Mouse (Mus musculus) hindbrain, embryonic 12.5 days (tissue): ENCODE results near the gene Ntm. TPM values are rescaled to one million over a fixed set of nuclear protein-coding genes. Genes with fewer than 3 reads are reported as not detected.

Experiments used
- ATAC-seq: fragments of 200-750 bp; cut with Nextera tagmentation; 2 replicates; pipeline ENCODE4 v1.8.0; 2017; ENCODE audit warnings: moderate TSS enrichment; ENCODE audit not compliant: low FRiP score
- H3K27ac ChIP-seq: fragments of 300-500 bp; sonication (generic); 2 replicates; pipeline ENCODE4 v1.5.1; 2016; ENCODE audit warnings: mild to moderate bottlenecking
- H3K27me3 ChIP-seq: fragments of 300-500 bp; sonication (generic); 2 replicates; pipeline ENCODE4 v1.6.1; 2016; ENCODE audit warnings: mild to moderate bottlenecking
- H3K36me3 ChIP-seq: fragments of 300-500 bp; sonication (generic); 2 replicates; pipeline ENCODE4 v1.6.1; 2016; ENCODE audit warnings: mild to moderate bottlenecking
- H3K4me1 ChIP-seq: fragments of 300-500 bp; sonication (generic); 2 replicates; pipeline ENCODE4 v1.6.1; 2016
- H3K4me2 ChIP-seq: fragments of 300-500 bp; sonication (generic); replicated peaks from 2 replicates; pipeline ENCODE4 v1.6.1; 2016; ENCODE audit warnings: mild to moderate bottlenecking
- H3K4me3 ChIP-seq: fragments of 300-500 bp; sonication (generic); 2 replicates; pipeline ENCODE4 v1.5.1; 2016; ENCODE audit warnings: mild to moderate bottlenecking
- H3K9ac ChIP-seq: fragments of 300-500 bp; sonication (generic); 2 replicates; pipeline ENCODE4 v1.6.1; 2016; ENCODE audit warnings: mild to moderate bottlenecking, moderate library complexity
- H3K9me3 ChIP-seq: fragments of 300-500 bp; sonication (generic); replicated peaks from 2 replicates; pipeline ENCODE4 v1.6.1; 2016; ENCODE audit warnings: mild to moderate bottlenecking
- WGBS: fragments of 180-500 bp; shearing (Covaris S2); methylation state at CpG from one replicate; pipeline ENCODE4 v1.1.7; 2016; 5-methylcytosine and 5-hydroxymethylcytosine counted together
- polyA plus RNA-seq: library from polyadenylated mRNA; unstranded; fragments of >200 nt; fragmentation: Nextera tagmentation; extraction: Ambion mirVana; gene quantifications from 2 replicates; pipeline ENCODE4 v1.2.1, GENCODE M21; 2016

Gene Ntm
- polyA plus RNA-seq, 1 experiment from 2014 or later = 61.3 TPM

DNA sequence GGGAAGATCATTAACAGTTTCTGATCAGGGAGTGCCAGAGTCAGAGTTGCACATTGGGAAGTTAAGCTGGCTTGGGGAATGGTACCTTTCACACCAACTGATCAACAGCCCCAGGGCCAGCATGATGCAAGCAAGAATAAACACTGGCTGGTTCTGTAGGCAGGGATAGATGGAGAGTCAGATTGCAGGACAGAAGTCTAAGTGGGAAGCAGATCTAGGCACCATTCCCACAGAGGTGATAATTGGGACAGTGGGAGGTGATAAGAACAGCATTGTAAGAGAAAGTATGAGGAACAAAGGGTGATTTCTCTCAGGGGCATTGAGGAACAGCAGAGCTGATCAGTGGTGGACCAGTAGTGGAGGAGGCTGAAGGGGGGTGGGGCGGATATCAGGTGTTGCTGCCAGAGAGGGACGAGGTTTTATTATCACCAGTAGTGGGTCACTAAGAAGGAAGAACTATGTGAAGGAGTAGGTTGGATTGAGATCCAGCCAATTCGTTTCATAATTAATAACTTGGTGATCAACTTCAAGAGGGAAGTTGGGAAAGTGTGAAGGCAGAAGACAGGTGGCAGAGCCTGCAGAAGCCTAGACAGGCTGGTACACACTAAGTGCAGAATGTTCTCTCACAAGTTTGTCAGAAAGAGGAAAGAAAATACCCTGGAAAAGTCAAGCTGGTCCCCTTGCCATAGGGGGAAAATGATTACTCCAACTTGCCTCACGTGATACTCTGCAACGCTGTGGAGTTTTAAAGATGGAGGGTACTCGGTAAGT, 431.6 kb downstream of the Ntm start:
- H3K4me2 ChIP-seq = no peak overlapping the region
- no peak overlapping the region for H3K9ac ChIP-seq
- 0 out of 2 replicates have a peak, but pooled peaks cover 2% of the 10 kb centered on the region for H3K27me3 ChIP-seq
- no peak for ATAC-seq
- H3K4me3 ChIP-seq = no peak overlapping the region
- H3K27ac ChIP-seq = no peak overlapping the region
- H3K36me3 ChIP-seq = no peaks in the 10 kb centered on the region
- WGBS = 84% methylated on average over 6 of the region's 6 CpGs
- H3K9me3 ChIP-seq = no peaks in the 10 kb centered on the region
- peaks cover 12% of the 10 kb centered on the region for H3K4me1 ChIP-seq

GRCm38 (mm10) chr9:29524109-29524508, 438.8 kb downstream of the Ntm start:
- Histone ChIP-seq H3K27ac (no peak overlapping the region), H3K9me3 (no peaks in the 10 kb centered on the region; the same call in 1 of the 2 replicates), H3K27me3 (no peaks in the 10 kb centered on the region; the same call in 1 of the 2 replicates), H3K36me3 (no peaks in the 10 kb centered on the region), H3K4me3 (no peak overlapping the region), H3K4me2 (no peak overlapping the region), H3K4me1 (peaks cover 5% of the 10 kb centered on the region; the same call in 1 of the 2 replicates), H3K9ac (no peak overlapping the region)
- no peak for ATAC-seq
- 67% methylated on average over 1 of the region's 1 CpGs for WGBS

- Histone ChIP-seq H3K9me3 (no peaks in the 10 kb centered on the region; the same call in 1 of the 2 replicates), H3K4me1 (peaks cover 5% of the 10 kb centered on the region; the same call in 1 of the 2 replicates), H3K4me2 (no peak overlapping the region), H3K9ac (no peak overlapping the region), H3K36me3 (no peaks in the 10 kb centered on the region), H3K27me3 (peaks cover 4% of the 10 kb centered on the region; the same call in 1 of the 2 replicates), H3K27ac (no peak overlapping the region), H3K4me3 (no peak overlapping the region)
- 50% methylated on average over 3 of the region's 3 CpGs for WGBS
- peak; percentile 88 for ATAC-seq
Observed at GRCm38 (mm10) chr9:29523221-29523620, 439.7 kb downstream of the Ntm start.

DNA sequence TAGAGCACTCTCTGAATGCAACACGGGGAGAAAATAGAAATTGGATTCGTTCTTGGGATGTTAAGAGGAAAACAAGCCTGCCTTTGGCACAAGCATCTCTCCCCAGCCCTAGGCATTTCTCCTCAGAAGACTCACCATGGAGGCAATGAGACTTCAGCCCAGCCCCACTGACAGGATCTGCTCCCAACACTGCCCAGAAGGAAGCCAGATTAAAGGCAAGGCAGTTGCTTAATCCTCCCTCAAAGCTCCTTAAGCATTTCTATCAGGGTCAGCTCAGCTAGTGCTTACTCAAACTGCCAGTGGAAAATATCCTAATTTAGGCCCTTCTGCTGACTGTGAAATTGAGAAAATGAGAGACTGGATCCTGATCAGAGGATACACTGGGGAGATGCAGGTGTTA, 443.8 kb downstream of the Ntm start:
- Histone ChIP-seq H3K4me2 (no peak overlapping the region), H3K9me3 (no peaks in the 10 kb centered on the region), H3K27me3 (peaks cover 4% of the 10 kb centered on the region; the same call in 1 of the 2 replicates), H3K36me3 (no peaks in the 10 kb centered on the region), H3K4me3 (no peak overlapping the region), H3K9ac (no peak overlapping the region), H3K4me1 (0 out of 2 replicates have a peak, but pooled peaks cover 10% of the 10 kb centered on the region), H3K27ac (no peak overlapping the region)
- 72% methylated on average over 2 of the region's 2 CpGs for WGBS
- no peak for ATAC-seq

DNA sequence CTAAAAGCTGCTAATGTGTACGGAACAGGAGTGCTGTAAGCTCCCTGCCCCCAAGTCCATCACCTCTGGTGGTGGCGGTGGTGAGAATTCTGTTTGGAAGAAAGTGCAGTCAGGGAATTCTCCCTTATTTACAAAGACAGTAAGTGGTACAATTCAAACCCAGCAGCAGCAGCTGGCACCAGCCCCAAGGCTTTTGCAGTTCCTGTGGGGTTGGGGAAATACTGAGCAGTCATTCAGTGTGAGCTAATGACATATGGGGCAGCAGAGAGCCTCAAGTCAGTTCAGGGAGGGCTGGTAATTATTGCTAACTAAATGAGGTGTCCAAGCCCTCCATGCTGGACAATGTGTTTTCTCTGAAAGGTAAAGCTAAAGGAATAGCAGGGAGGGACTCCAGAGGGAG, 446.3 kb downstream of the Ntm start:
- 59% methylated on average over 2 of the region's 2 CpGs for WGBS
- Histone ChIP-seq H3K4me2 (no peak overlapping the region), H3K9ac (no peak overlapping the region), H3K4me3 (no peak overlapping the region), H3K36me3 (no peaks in the 10 kb centered on the region), H3K4me1 (0 out of 2 replicates have a peak, but pooled peaks cover 5% of the 10 kb centered on the region), H3K27ac (no peak overlapping the region), H3K9me3 (no peaks in the 10 kb centered on the region), H3K27me3 (peaks cover 4% of the 10 kb centered on the region; the same call in 1 of the 2 replicates)
- peak; percentile 38; the same call in 1 of the 2 replicates for ATAC-seq

- WGBS = 46% methylated on average over 17 of the region's 17 CpGs
- ATAC-seq = peak; percentile 75
- Histone ChIP-seq H3K9me3 (no peaks in the 10 kb centered on the region), H3K36me3 (no peaks in the 10 kb centered on the region), H3K9ac (no peak overlapping the region), H3K4me1 (0 out of 2 replicates have a peak, but pooled peaks cover 5% of the 10 kb centered on the region), H3K27ac (peak overlapping the region; percentile 30; the same call in 1 of the 2 replicates), H3K4me2 (peak overlapping the region; percentile 15), H3K27me3 (peaks cover 4% of the 10 kb centered on the region; the same call in 1 of the 2 replicates), H3K4me3 (no peak overlapping the region)
Observed at GRCm38 (mm10) chr9:29514588-29515356, 448.2 kb downstream of the Ntm start.

- no peak overlapping the region for H3K9ac ChIP-seq
- H3K27me3 ChIP-seq = no peaks in the 10 kb centered on the region
- no peaks in the 10 kb centered on the region for H3K4me1 ChIP-seq
- H3K27ac ChIP-seq = no peak overlapping the region
- no peak for ATAC-seq
- no peak overlapping the region for H3K4me3 ChIP-seq
- H3K4me2 ChIP-seq = no peak overlapping the region
- no peaks in the 10 kb centered on the region for H3K36me3 ChIP-seq
- 55% methylated on average over 2 of the region's 2 CpGs for WGBS
- H3K9me3 ChIP-seq = no peaks in the 10 kb centered on the region
Observed at GRCm38 (mm10) chr9:29496002-29496401, 466.9 kb downstream of the Ntm start.

DNA sequence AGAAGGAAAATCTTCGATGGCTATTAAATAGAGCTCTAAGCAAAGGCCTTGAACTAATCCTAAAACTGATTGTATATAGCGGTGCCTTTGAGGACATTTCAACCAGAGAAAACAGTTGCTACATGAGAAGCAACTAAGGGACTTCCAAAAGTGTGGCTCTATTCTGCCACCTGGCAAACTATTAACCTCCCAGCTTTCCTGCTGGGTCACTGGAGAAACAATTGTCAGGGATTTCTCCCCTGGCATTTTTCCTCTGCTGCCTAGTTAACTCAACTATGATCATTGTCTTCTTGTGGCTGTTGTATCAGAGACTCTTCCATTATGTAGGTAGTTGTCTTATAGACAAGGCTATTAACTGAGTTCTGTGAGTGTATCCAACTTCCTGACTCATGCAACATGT, 480.7 kb downstream of the Ntm start:
- H3K27ac ChIP-seq = no peak overlapping the region
- H3K4me1 ChIP-seq = 0 out of 2 replicates have a peak, but pooled peaks cover 4% of the 10 kb centered on the region
- no peak for ATAC-seq
- H3K27me3 ChIP-seq = no peaks in the 10 kb centered on the region
- WGBS = 88% methylated on average over 2 of the region's 2 CpGs
- H3K9ac ChIP-seq = no peak overlapping the region
- no peak overlapping the region for H3K4me2 ChIP-seq
- H3K36me3 ChIP-seq = no peaks in the 10 kb centered on the region
- H3K9me3 ChIP-seq = no peaks in the 10 kb centered on the region
- H3K4me3 ChIP-seq = no peak overlapping the region

GRCm38 (mm10) chr9:29479051-29479450, 483.9 kb downstream of the Ntm start:
- no peak for ATAC-seq
- Histone ChIP-seq H3K9ac (no peak overlapping the region), H3K4me2 (no peak overlapping the region), H3K9me3 (no peaks in the 10 kb centered on the region), H3K27me3 (no peaks in the 10 kb centered on the region), H3K27ac (no peak overlapping the region), H3K4me3 (no peak overlapping the region), H3K36me3 (no peaks in the 10 kb centered on the region), H3K4me1 (0 out of 2 replicates have a peak, but pooled peaks cover 6% of the 10 kb centered on the region)
- WGBS = 76% methylated on average over 10 of the region's 10 CpGs

DNA sequence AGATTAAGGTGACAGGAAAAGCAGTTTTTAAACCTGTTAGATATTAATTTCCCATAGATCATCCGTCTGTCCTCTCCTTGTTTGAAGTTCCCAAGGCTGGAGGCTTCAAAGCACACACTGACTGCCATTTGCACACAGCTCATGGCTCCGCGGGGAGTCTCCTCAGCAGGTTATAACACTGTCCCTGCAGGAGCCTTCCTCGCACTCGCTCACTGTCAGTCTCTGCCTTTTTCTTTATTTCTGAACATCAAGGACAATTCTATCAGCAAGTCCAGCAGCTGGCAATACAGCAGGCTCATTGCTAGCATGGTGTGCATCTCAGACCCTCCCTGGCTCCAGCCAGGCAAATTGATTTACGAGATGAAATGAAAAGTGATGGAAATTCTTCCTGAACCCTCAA, 485.7 kb downstream of the Ntm start:
- no peak overlapping the region for H3K27ac ChIP-seq
- H3K9me3 ChIP-seq = no peaks in the 10 kb centered on the region
- no peak overlapping the region for H3K4me2 ChIP-seq
- no peaks in the 10 kb centered on the region for H3K36me3 ChIP-seq
- 0 out of 2 replicates have a peak, but pooled peaks cover 6% of the 10 kb centered on the region for H3K4me1 ChIP-seq
- no peak overlapping the region for H3K4me3 ChIP-seq
- no peak for ATAC-seq
- WGBS = 26% methylated on average over 6 of the region's 6 CpGs
- H3K9ac ChIP-seq = no peak overlapping the region
- no peaks in the 10 kb centered on the region for H3K27me3 ChIP-seq

DNA sequence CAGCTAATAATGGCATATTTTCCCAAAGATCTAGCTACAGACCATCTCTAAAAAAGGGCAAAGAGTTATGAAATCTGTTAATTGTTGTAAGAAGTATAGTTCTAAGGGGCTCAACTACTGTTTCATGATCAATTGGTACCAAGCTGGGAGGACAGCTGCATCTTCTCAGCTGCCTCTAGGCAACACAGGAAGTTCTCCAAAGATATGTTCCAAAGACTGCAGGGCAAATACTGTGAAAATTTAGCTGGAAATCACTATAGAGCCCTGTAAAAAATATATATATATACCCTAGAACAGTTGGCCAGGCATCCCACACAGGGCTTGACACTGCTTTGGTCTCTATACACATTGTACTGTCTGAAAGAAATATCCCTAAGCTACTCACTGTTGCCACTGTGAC, 489.5 kb downstream of the Ntm start:
- H3K9ac ChIP-seq = no peak overlapping the region
- no peak for ATAC-seq
- H3K36me3 ChIP-seq = no peaks in the 10 kb centered on the region
- H3K4me3 ChIP-seq = no peak overlapping the region
- no peak overlapping the region for H3K27ac ChIP-seq
- no peaks in the 10 kb centered on the region for H3K9me3 ChIP-seq
- 0 out of 2 replicates have a peak, but pooled peaks cover 6% of the 10 kb centered on the region for H3K4me1 ChIP-seq
- H3K4me2 ChIP-seq = no peak overlapping the region
- H3K27me3 ChIP-seq = no peaks in the 10 kb centered on the region

DNA sequence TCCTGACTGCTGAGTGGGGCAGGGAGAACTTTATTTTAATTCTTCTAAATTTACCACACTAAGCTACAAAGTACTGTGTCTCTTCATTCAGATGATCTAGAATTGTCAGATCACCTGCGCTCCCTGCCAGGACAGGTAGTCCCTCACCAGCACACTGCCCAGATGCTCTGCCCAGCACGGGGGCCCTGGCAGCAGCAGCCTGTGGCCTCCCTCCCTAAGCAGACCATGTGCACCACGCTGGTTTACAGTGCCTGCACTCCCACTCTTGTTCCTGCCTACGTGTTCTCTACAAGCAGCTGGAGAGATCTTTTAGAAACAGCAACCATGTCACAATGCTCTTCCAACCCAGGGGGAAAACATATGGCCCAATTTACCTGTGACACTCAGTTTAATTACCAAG, 490.7 kb downstream of the Ntm start:
- Histone ChIP-seq H3K9ac (no peak overlapping the region), H3K27me3 (no peaks in the 10 kb centered on the region), H3K4me3 (no peak overlapping the region), H3K4me2 (no peak overlapping the region), H3K36me3 (no peaks in the 10 kb centered on the region), H3K27ac (no peak overlapping the region), H3K4me1 (0 out of 2 replicates have a peak, but pooled peaks cover 1% of the 10 kb centered on the region), H3K9me3 (no peaks in the 10 kb centered on the region)
- ATAC-seq = no peak
- WGBS = 70% methylated on average over 4 of the region's 4 CpGs
